Mouse (Mus musculus) bone marrow macrophage, adult 2 months (primary cell): ENCODE data around the gene Ccnb2.

Experiments used
- CTCF ChIP-seq: IDR thresholded peaks from 2 replicates; pipeline ENCODE4 v1.5.1; 2012; ENCODE audit warnings: low read depth, mild to moderate bottlenecking, low read length, moderate library complexity
- POLR2A ChIP-seq: IDR thresholded peaks from 2 replicates; pipeline ENCODE4 v1.6.1; 2012; ENCODE audit warnings: mild to moderate bottlenecking, low read depth, low read length, borderline replicate concordance

DNA sequence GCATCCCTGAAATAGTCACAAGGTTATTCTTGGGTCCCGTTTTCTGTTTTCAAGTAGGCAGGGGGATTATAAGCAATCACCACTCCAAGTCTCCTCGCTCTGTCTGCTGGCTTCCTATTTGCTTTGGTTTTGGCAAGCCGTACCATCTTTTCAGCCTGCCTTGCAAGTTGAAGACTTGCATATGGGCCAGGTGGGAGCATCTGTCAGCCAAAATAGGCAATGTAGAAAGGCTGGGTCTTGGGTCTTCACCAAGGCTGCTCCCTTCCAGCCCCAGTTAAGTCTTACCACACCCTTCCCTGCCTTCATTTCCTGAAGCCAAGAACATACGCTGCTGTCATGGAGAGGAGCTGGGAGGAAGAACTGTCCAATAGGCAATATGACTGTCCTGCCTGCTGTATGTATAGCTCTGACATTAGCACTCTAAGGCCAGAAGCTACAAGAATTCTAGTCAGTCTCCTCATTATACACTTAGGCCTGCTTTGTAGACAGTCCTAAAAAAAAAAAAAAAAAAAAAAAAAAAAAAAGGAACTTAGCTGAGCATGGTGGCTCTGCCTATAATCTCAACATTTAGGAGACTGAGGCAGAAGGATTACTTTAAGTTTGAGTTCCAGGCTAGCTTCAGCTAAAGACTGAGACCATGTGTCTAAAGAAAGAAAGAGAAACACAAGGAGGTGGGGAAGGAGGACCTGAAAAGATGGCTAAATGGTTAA is 33.8 kb downstream of the Ccnb2 start:
- TF ChIP-seq POLR2A (no peak), CTCF (no peak)
